Mouse (Mus musculus): ENCODE measurements around the gene Rnase12. TPM values are rescaled to one million over a fixed set of nuclear protein-coding genes. Genes with fewer than 3 reads are reported as not detected.
A peak's percentile ranks its signal among the peaks of the same experiment; 100 is the strongest.
"Not testable (repeated sequence)": the region's sequence is repeated elsewhere in the genome, so short reads cannot be mapped to it uniquely, and the experiment has no call there.

Rnase12 gene
- total RNA-seq, 2 experiments from 2014 or later = not detected

DNA sequence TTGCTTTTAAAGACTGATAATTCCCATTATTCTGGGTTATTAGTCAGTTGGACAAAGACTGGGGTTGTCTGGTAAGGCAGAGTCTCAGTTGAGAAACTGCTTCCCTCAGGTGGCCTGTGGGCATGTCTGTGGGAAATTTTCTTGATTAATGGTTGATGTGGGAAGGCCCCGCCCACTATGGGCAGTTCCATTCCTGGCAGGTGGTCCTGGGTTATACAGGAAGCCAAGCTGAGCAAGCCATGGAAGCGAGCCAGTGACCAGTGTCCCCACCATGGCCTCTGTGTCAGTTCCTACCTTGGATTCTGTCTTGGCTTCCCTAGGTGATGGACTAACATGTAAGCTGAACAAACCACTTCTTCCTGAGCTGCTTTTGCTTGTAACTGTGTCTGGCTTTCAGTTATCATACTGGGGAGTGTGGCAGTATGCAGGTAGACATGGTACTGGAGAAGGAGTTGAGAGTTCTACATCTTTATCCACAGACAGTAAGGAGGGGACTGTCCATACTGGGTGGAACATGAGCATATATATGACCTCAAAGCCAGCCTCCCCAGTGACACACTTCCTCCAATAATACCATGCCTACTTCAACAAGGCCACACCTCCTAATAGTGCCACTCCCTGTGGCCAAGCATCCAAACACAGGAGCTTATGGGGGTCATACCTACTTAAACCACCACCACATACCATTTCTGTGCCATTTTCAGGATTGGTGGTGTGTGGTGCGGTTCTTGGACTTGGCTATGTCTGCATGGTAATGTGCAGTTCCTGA is 29.9 kb downstream of the Rnase12 start:
- no peak for DNase-seq

GRCm38 (mm10) chr14:51026391-51027133 is 30.9 kb downstream of the Rnase12 start:
- intact Hi-C loops (cut with DNase I) = loop anchor here (5.0 kb wide), 1 partner anchor 36 kb away; no protein-coding TSS in a partner anchor
- DNase-seq = peak; percentile 52

More for the DNA sequence above, 29.9 kb downstream of the Rnase12 start:
- intact Hi-C loops (cut with DNase I) = loop anchor here (5.0 kb wide), 1 partner anchor 35 kb away; no protein-coding TSS in a partner anchor

GRCm38 (mm10) chr14:51024820-51025219 is 32.6 kb downstream of the Rnase12 start:
- DNase-seq = no peak
- intact Hi-C loops (cut with DNase I) = loop anchor here (5.0 kb wide), 1 partner anchor 37 kb away; no protein-coding TSS in a partner anchor

GRCm38 (mm10) chr14:51023457-51023856 is 34.0 kb downstream of the Rnase12 start:
- DNase-seq = no peak
- intact Hi-C loops (cut with DNase I) = no loop called here

DNA sequence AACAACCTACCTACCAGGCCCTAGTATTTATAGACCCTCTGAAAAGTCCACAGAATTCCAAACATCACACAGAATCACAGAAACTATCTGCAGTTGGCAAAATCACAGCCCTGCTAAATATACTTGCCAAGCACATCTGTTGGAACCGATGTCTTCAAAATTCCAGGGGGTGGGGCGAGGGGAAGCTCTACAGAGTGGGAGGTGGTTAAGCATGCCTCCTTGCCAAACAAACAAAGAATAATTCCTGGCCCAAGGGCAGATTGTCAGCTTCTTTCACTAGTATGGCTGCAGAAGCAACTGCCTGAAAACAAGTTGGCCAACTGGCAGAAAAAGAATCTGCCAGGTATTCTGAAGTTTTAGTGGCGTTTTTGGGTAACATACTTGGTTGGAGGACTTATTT is 40.2 kb downstream of the Rnase12 start:
- no peak for DNase-seq
- intact Hi-C loops (cut with DNase I) = no loop called here

- intact Hi-C loops (cut with DNase I) = no loop called here
- DNase-seq = no peak
Measured at GRCm38 (mm10) chr14:51015780-51016179, 41.7 kb downstream of the Rnase12 start.

DNA sequence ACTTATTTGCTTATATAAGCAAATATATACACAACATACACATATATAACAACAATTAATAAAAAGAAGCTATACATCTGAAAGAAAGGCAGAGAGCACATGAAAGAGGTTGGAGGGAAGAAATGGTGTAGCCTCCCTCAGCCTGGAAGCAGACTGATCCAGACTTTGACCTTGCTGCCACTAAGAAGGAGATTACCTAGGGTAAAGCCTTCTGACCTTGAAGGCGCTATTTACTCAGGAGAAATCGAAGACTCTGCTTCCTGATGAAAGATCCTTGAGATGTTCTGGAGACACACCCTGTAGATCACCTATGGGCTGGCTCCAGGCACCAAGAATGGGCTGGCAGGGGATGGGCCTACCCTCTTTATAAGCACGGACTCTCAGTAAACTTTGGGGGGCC is 42.7 kb downstream of the Rnase12 start:
- intact Hi-C loops (cut with DNase I); DNase-seq: not testable (repeated sequence)

GRCm38 (mm10) chr14:51009572-51009971 is 47.9 kb downstream of the Rnase12 start:
- intact Hi-C loops (cut with DNase I) = no loop called here
- no peak for DNase-seq

DNA sequence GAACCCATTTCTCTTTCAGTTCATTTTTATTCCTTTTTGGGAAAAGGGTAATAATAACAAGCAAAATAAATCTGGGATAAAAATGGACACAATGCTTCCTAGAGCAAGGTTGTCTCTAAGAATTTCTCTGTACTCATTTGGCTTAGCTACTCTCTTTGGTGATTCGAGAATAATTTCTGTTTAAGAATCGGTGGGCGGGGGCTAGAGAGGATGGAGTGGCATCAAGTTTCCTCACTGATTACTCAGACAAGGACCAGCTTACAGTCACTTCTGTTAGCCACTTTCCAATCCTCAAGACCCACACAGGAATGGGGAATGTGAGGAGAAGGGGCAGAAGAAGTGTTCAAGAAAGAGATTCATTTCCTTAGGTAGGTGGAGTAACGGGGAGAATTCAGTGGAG is 48.7 kb downstream of the Rnase12 start:
- intact Hi-C loops (cut with DNase I) = no loop called here
- DNase-seq = no peak

GRCm38 (mm10) chr14:51007914-51008713 is 49.3 kb downstream of the Rnase12 start:
- intact Hi-C loops (cut with DNase I) = no loop called here
- peak; percentile 12 for DNase-seq

- DNase-seq = no peak
- intact Hi-C loops (cut with DNase I) = no loop called here
Measured at GRCm38 (mm10) chr14:51007152-51007801, 50.2 kb downstream of the Rnase12 start, which contains the start of gene Rnase10. Rnase10 (plus strand) TSS chr14:51007751.

Other genes with a start within 250 kb of the Rnase12 start
- gene Ccnb1ip1, start 249.9 kb downstream of the Rnase12 start, total RNA-seq (2021) = under 1 TPM in 1 of 2 experiments, not detected in 1; 0.58 TPM
- 10 to 100 TPM; 33.5 to 35.3 TPM for gene Parp2, start 249.8 kb downstream of the Rnase12 start, total RNA-seq (2021)
- 1 to 10 TPM; 1.6 to 3.4 TPM for gene Tep1, start 187.1 kb downstream of the Rnase12 start, total RNA-seq (2021)
- gene Klhl33, start 160.2 kb downstream of the Rnase12 start, total RNA-seq (2021) = 1 to 10 TPM; 1.3 to 1.7 TPM
- 10 to 100 TPM; 37.8 to 40.1 TPM for gene Osgep, start 132.8 kb downstream of the Rnase12 start, total RNA-seq (2021)
- 10 to 100 TPM; 78.9 to 83.2 TPM for gene Apex1, start 132.7 kb downstream of the Rnase12 start, total RNA-seq (2021)
- 10 to 100 TPM; 72.8 to 76.0 TPM for gene Pip4p1, start 126.8 kb downstream of the Rnase12 start, total RNA-seq (2021)
- gene Pnp, start 126.6 kb downstream of the Rnase12 start, total RNA-seq (2021) = 10 to 100 TPM in 1 of 2 experiments, 1 to 10 TPM in 1; 9.3 to 11.6 TPM
- 10 to 100 TPM in 1 of 2 experiments, 1 to 10 TPM in 1; 8.0 to 10.6 TPM for gene Gm49342, start 113.1 kb downstream of the Rnase12 start, total RNA-seq (2021)
- 1 to 10 TPM in 1 of 2 experiments, under 1 TPM in 1; 0.78 to 1.0 TPM for gene Pnp2, start 101.7 kb downstream of the Rnase12 start, total RNA-seq (2021)
- gene Rnase10, start 49.9 kb downstream of the Rnase12 start, total RNA-seq (2021) = under 1 TPM in 1 of 2 experiments, not detected in 1; 0.24 TPM
- gene Rnase9, start 15.8 kb downstream of the Rnase12 start, total RNA-seq (2021) = not detected
- gene Rnase11, start 7.5 kb downstream of the Rnase12 start, total RNA-seq (2021) = not detected
- gene Olfr750, start 16.8 kb upstream of the Rnase12 start, total RNA-seq (2021) = not detected
- gene Rnase4, start 33.4 kb upstream of the Rnase12 start, total RNA-seq (2021) = 10 to 100 TPM; 10.3 to 11.0 TPM
- 1 to 10 TPM; 2.1 TPM for gene Ang, start 33.5 kb upstream of the Rnase12 start, total RNA-seq (2021)
- not detected for gene Eddm3b, start 56.8 kb upstream of the Rnase12 start, total RNA-seq (2021)
- under 1 TPM in 1 of 2 experiments, not detected in 1; 0.32 TPM for gene Rnase6, start 66.2 kb upstream of the Rnase12 start, total RNA-seq (2021)
- gene Rnase1, start 89.1 kb upstream of the Rnase12 start, total RNA-seq (2021) = under 1 TPM in 1 of 2 experiments, not detected in 1; 0.48 TPM
- gene Rnase2b, start 104.6 kb upstream of the Rnase12 start, total RNA-seq (2021) = not detected
- not detected for gene Ang2, start 141.5 kb upstream of the Rnase12 start, total RNA-seq (2021)
- not detected for gene Ear14, start 145.7 kb upstream of the Rnase12 start, total RNA-seq (2021)
- gene Rnase2a, start 198.5 kb upstream of the Rnase12 start, total RNA-seq (2021) = not detected